Mouse (Mus musculus): ENCODE measurements around the gene Galp. TPM values are rescaled to one million over a fixed set of nuclear protein-coding genes. Genes with fewer than 3 reads are reported as not detected.
"Not testable (repeated sequence)": the region's sequence is repeated elsewhere in the genome, so short reads cannot be mapped to it uniquely, and the experiment has no call there.

Gene Galp
- polyA plus RNA-seq, 1 experiment from 2014 or later: not detected

DNA sequence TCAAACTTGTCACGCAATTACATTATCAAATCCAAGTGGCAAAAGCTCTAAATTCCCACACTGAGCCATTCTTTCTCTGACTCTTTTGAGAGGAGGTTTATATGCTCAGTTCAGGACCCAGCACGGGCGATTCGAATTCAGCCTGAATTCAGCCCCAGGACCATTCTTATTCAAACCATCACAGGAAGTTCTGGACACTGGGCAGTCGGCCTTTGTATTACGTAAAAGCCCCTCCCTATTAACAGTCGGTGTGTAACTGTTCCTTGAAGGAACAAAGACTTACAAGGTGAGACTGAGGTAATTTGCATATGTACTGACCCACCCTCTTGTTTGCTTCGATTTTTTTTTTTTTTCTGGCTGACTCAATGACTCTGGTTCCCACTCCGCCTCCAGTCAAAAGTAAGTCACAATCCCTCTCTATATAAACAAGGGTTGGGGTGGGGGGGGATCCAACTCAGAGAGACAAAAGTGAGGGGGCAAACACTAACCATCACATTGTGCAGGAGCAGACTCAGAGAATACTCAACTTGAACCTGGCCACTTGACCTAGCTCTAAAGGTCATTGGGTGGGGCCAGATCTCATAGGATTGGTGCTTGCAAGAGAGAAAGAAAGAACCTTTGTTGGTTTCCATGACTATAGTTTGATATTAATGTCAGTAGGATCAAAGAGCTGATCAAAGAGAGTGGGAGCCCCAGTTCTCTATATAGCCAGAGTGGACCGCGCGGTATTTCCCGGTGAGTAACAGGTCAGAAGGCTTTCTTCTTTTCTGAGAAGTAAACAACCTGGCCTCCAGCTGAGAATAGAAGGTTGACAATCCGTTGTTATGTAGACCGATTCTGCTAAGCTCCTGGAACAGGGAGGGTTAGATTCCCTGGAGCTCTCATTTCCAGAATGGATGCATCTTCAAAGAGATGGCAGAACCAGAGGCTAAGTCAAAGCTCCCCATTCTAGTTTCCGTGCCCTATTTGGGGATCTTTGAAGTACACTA is 61.6 kb downstream of the Galp start:
- no peaks in the 10 kb centered on the region for H3K27me3 ChIP-seq (ENCODE audit: control insufficient read depth, insufficient read depth, low read length)

GRCm38 (mm10) chr7:6260004-6260403 is 63.1 kb downstream of the Galp start:
- not testable (repeated sequence) for H3K4me1 ChIP-seq (ENCODE audit: control insufficient read depth, insufficient read depth, low read length); H3K36me3 ChIP-seq (ENCODE audit: control insufficient read depth, insufficient read depth, low read length); ATAC-seq (ENCODE audit: low FRiP score); H3K4me3 ChIP-seq (ENCODE audit: low read depth, low read length); H3K27ac ChIP-seq (ENCODE audit: low read depth, low read length); H3K9me3 ChIP-seq (ENCODE audit: control insufficient read depth, low read length); H3K27me3 ChIP-seq (ENCODE audit: control insufficient read depth, insufficient read depth, low read length); H3K9ac ChIP-seq (ENCODE audit: low read length); DNase-seq (ENCODE audit: low spot score, missing footprints); H3K4me2 ChIP-seq
- WGBS: 38% methylated on average over 2 of the region's 2 CpGs

More for the DNA sequence above, 61.6 kb downstream of the Galp start:
- no peaks in the 10 kb centered on the region for H3K36me3 ChIP-seq (ENCODE audit: control insufficient read depth, insufficient read depth, low read length)
- no peaks in the 10 kb centered on the region for H3K9me3 ChIP-seq (ENCODE audit: control insufficient read depth, low read length)
- H3K27ac ChIP-seq (ENCODE audit: low read depth, low read length): no peak overlapping the region
- WGBS: 34% methylated on average over 16 of the region's 16 CpGs
- DNase-seq (ENCODE audit: low spot score, missing footprints) (no peak), ATAC-seq (ENCODE audit: low FRiP score) (no peak)
- H3K9ac ChIP-seq (ENCODE audit: low read length): no peak overlapping the region
- H3K4me2 ChIP-seq: no peak overlapping the region
- no peaks in the 10 kb centered on the region for H3K4me1 ChIP-seq (ENCODE audit: control insufficient read depth, insufficient read depth, low read length)
- no peak overlapping the region for H3K4me3 ChIP-seq (ENCODE audit: low read depth, low read length)

DNA sequence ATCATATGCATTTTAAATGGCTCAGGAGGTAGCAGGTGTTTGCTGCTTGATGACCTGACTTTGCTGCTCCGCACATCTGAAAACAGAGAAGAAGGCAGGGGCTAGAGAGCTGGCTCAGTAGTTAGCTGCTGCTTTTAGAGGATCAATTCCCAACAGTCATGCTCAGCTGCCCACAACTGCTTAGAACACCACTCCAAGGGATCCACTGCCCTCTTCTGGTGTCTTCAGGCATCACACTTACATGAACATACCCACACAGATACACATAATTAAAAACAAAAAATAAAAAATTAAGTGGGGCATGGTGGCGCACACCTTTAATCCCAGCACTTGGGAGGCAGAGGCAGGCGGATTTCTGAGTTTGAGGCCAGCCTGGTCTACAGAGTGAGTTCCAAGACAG is 65.2 kb downstream of the Galp start:
- ATAC-seq (ENCODE audit: low FRiP score) (no peak), DNase-seq (ENCODE audit: low spot score, missing footprints) (no peak)
- no peak overlapping the region for H3K4me2 ChIP-seq
- H3K9me3 ChIP-seq (ENCODE audit: control insufficient read depth, low read length): no peaks in the 10 kb centered on the region
- H3K4me3 ChIP-seq (ENCODE audit: low read depth, low read length): no peak overlapping the region
- no peaks in the 10 kb centered on the region for H3K27me3 ChIP-seq (ENCODE audit: control insufficient read depth, insufficient read depth, low read length)
- H3K27ac ChIP-seq (ENCODE audit: low read depth, low read length): no peak overlapping the region
- 80% methylated on average over 3 of the region's 3 CpGs for WGBS
- H3K9ac ChIP-seq (ENCODE audit: low read length): no peak overlapping the region
- H3K4me1 ChIP-seq (ENCODE audit: control insufficient read depth, insufficient read depth, low read length): no peaks in the 10 kb centered on the region
- no peaks in the 10 kb centered on the region for H3K36me3 ChIP-seq (ENCODE audit: control insufficient read depth, insufficient read depth, low read length)

GRCm38 (mm10) chr7:6262984-6263383 is 66.1 kb downstream of the Galp start:
- H3K9me3 ChIP-seq (ENCODE audit: control insufficient read depth, low read length): no peaks in the 10 kb centered on the region
- H3K4me3 ChIP-seq (ENCODE audit: low read depth, low read length): no peak overlapping the region
- WGBS: 86% methylated on average over 4 of the region's 4 CpGs
- H3K27me3 ChIP-seq (ENCODE audit: control insufficient read depth, insufficient read depth, low read length): no peaks in the 10 kb centered on the region
- H3K9ac ChIP-seq (ENCODE audit: low read length): no peak overlapping the region
- no peak overlapping the region for H3K27ac ChIP-seq (ENCODE audit: low read depth, low read length)
- ATAC-seq (ENCODE audit: low FRiP score) (no peak), DNase-seq (ENCODE audit: low spot score, missing footprints) (no peak)
- H3K4me1 ChIP-seq (ENCODE audit: control insufficient read depth, insufficient read depth, low read length): no peaks in the 10 kb centered on the region
- no peaks in the 10 kb centered on the region for H3K36me3 ChIP-seq (ENCODE audit: control insufficient read depth, insufficient read depth, low read length)
- no peak overlapping the region for H3K4me2 ChIP-seq

GRCm38 (mm10) chr7:6265695-6266094 is 68.8 kb downstream of the Galp start:
- Histone ChIP-seq H3K27ac (ENCODE audit: low read depth, low read length) (no peak overlapping the region), H3K36me3 (ENCODE audit: control insufficient read depth, insufficient read depth, low read length) (no peaks in the 10 kb centered on the region), H3K27me3 (ENCODE audit: control insufficient read depth, insufficient read depth, low read length) (no peaks in the 10 kb centered on the region), H3K4me3 (ENCODE audit: low read depth, low read length) (no peak overlapping the region), H3K4me2 (no peak overlapping the region), H3K4me1 (ENCODE audit: control insufficient read depth, insufficient read depth, low read length) (no peaks in the 10 kb centered on the region), H3K9ac (ENCODE audit: low read length) (no peak overlapping the region), H3K9me3 (ENCODE audit: control insufficient read depth, low read length) (no peaks in the 10 kb centered on the region)
- WGBS: 63% methylated on average over 8 of the region's 8 CpGs
- no peak for DNase-seq (ENCODE audit: low spot score, missing footprints)
- no peak for ATAC-seq (ENCODE audit: low FRiP score)

Other genes with a start within 250 kb of the Galp start
- gene Vmn1r65, start 186.1 kb upstream of the Galp start, polyA plus RNA-seq (2014; fragmentation: Nextera tagmentation; extraction: Ambion mirVana): not detected in 2 replicates
- not detected in 2 replicates for gene Nlrp4c, start 151.9 kb upstream of the Galp start, polyA plus RNA-seq (2014; fragmentation: Nextera tagmentation; extraction: Ambion mirVana)
- 13.5 and 14.7 TPM in 2 replicates for gene Zfp787, start 41.1 kb upstream of the Galp start, polyA plus RNA-seq (2014; fragmentation: Nextera tagmentation; extraction: Ambion mirVana)
- 69.4 and 72.2 TPM in 2 replicates for gene Zfp444, start 24.9 kb upstream of the Galp start, polyA plus RNA-seq (2014; fragmentation: Nextera tagmentation; extraction: Ambion mirVana)
- gene Zscan5b, start 25.2 kb downstream of the Galp start, polyA plus RNA-seq (2014; fragmentation: Nextera tagmentation; extraction: Ambion mirVana): not detected in 2 replicates
- gene Epp13, start 55.6 kb downstream of the Galp start, polyA plus RNA-seq (2014; fragmentation: Nextera tagmentation; extraction: Ambion mirVana): 0.25 TPM in 1 of 2 replicates, not detected in the other
- 12.0 and 12.9 TPM in 2 replicates for gene Zfp667, start 89.5 kb downstream of the Galp start, polyA plus RNA-seq (2014; fragmentation: Nextera tagmentation; extraction: Ambion mirVana)
- 7.2 and 10.4 TPM in 2 replicates for gene Zfp583, start 134.2 kb downstream of the Galp start, polyA plus RNA-seq (2014; fragmentation: Nextera tagmentation; extraction: Ambion mirVana)
- 2.5 and 3.0 TPM in 2 replicates for gene Gm3854, start 146.7 kb downstream of the Galp start, polyA plus RNA-seq (2014; fragmentation: Nextera tagmentation; extraction: Ambion mirVana)
- gene Zfp78, start 166.2 kb downstream of the Galp start, polyA plus RNA-seq (2014; fragmentation: Nextera tagmentation; extraction: Ambion mirVana): 2.5 and 3.3 TPM in 2 replicates
- gene Zfp28, start 186.2 kb downstream of the Galp start, polyA plus RNA-seq (2014; fragmentation: Nextera tagmentation; extraction: Ambion mirVana): 12.6 and 13.2 TPM in 2 replicates
- gene Smim17, start 201.6 kb downstream of the Galp start, polyA plus RNA-seq (2014; fragmentation: Nextera tagmentation; extraction: Ambion mirVana): 0.67 and 0.95 TPM in 2 replicates
- gene Gm20715, start 213.2 kb downstream of the Galp start, polyA plus RNA-seq (2014; fragmentation: Nextera tagmentation; extraction: Ambion mirVana): not detected in 2 replicates
- gene Olfr1344, start 241.6 kb downstream of the Galp start, polyA plus RNA-seq (2014; fragmentation: Nextera tagmentation; extraction: Ambion mirVana): not detected in 2 replicates